Mouse (Mus musculus): ENCODE measurements at regions not wholly inside any gene's neighbourhood (a gene's known extent, or its start where the extent isn't known, plus 50 kb on each side); places are given as distances from the start of the nearest gene placed in this dataset.

- no peak for DNase-seq
Measured at GRCm38 (mm10) chr6:31200705-31201104, 197.8 kb upstream of the Mkln1 start.

GRCm38 (mm10) chr6:31201375-31201972, 197.1 kb upstream of the Mkln1 start:
- no peak for DNase-seq

- no peak for DNase-seq
Measured at GRCm38 (mm10) chr6:31202594-31202993, 195.9 kb upstream of the Mkln1 start.

- DNase-seq, result no peak
Measured at GRCm38 (mm10) chr6:31204434-31204833, 194.1 kb upstream of the Mkln1 start.

GRCm38 (mm10) chr6:31204839-31205238, 193.7 kb upstream of the Mkln1 start:
- no peak for DNase-seq

- DNase-seq, result no peak
Measured at GRCm38 (mm10) chr6:31206106-31206505, 192.4 kb upstream of the Mkln1 start.

- DNase-seq, result no peak
Measured at GRCm38 (mm10) chr6:31207231-31207630, 191.3 kb upstream of the Mkln1 start.

- DNase-seq, result no peak
Measured at GRCm38 (mm10) chr6:31208224-31208623, 190.3 kb upstream of the Mkln1 start.

- no peak for DNase-seq
Measured at GRCm38 (mm10) chr6:31209411-31210139, 189.0 kb upstream of the Mkln1 start.

GRCm38 (mm10) chr6:31210209-31210714, 188.3 kb upstream of the Mkln1 start:
- no peak for DNase-seq

- no peak for DNase-seq
Measured at GRCm38 (mm10) chr6:31211091-31211490, 187.4 kb upstream of the Mkln1 start.

GRCm38 (mm10) chr6:31211616-31212015, 186.9 kb upstream of the Mkln1 start:
- DNase-seq, result no peak

GRCm38 (mm10) chr6:31212080-31212479, 186.5 kb upstream of the Mkln1 start:
- no peak for DNase-seq

GRCm38 (mm10) chr6:31212694-31213093, 185.8 kb upstream of the Mkln1 start:
- no peak for DNase-seq

GRCm38 (mm10) chr6:31213161-31213560, 185.4 kb upstream of the Mkln1 start:
- DNase-seq, result no peak

GRCm38 (mm10) chr6:31215661-31216060, 182.9 kb upstream of the Mkln1 start:
- DNase-seq, result no peak

GRCm38 (mm10) chr6:31216206-31217059, 182.1 kb upstream of the Mkln1 start:
- peak; percentile 95 for DNase-seq

GRCm38 (mm10) chr6:31217060-31217541, 181.4 kb upstream of the Mkln1 start:
- DNase-seq, result peak; percentile 75

- peak; percentile 75 for DNase-seq
Measured at GRCm38 (mm10) chr6:31217641-31218138, 180.8 kb upstream of the Mkln1 start.

GRCm38 (mm10) chr6:31218139-31218750, 180.3 kb upstream of the Mkln1 start:
- peak; percentile 89 for DNase-seq

- no peak for DNase-seq
Measured at GRCm38 (mm10) chr6:31218880-31219279, 179.7 kb upstream of the Mkln1 start.

- no peak for DNase-seq
Measured at GRCm38 (mm10) chr6:31219736-31220135, 178.8 kb upstream of the Mkln1 start.

Data from layer of hippocampus, adult 9-11 months (tissue).